Mouse (Mus musculus) C2C12 (cell line): ENCODE results near the gene Olfr652.

ENCODE experiments used
- CEBPB ChIP-seq: IDR thresholded peaks from one replicate; pipeline ENCODE4 v1.6.1; 2011; ENCODE audit warnings: low read depth, mild to moderate bottlenecking, control low read depth, moderate library complexity
- CTCF ChIP-seq: IDR thresholded peaks from one replicate; pipeline ENCODE4 v1.5.1; 2011; ENCODE audit not compliant: control insufficient read depth, insufficient read depth, insufficient read length
- FOSL1 ChIP-seq: IDR thresholded peaks from one replicate; pipeline ENCODE4 v1.8.0; 2011; ENCODE audit warnings: mild to moderate bottlenecking, low read length; ENCODE audit not compliant: poor library complexity, insufficient read depth, severe bottlenecking
- MAX ChIP-seq: IDR thresholded peaks from one replicate; pipeline ENCODE4 v1.6.1; 2011; ENCODE audit warnings: mild to moderate bottlenecking, control low read depth
- MYOD1 ChIP-seq: IDR thresholded peaks from one replicate; pipeline ENCODE4 v1.6.1; 2011; ENCODE audit warnings: low read depth; ENCODE audit not compliant: control insufficient read depth, insufficient read length
- MYOG ChIP-seq: IDR thresholded peaks from one replicate; pipeline ENCODE4 v1.6.1; 2011; ENCODE audit not compliant: control insufficient read depth, insufficient read length; ENCODE audit errors: extremely low read depth
- USF1 ChIP-seq: IDR thresholded peaks from one replicate; pipeline ENCODE4 v1.6.1; 2011; ENCODE audit warnings: low read depth, mild to moderate bottlenecking, control low read depth, moderate library complexity

DNA sequence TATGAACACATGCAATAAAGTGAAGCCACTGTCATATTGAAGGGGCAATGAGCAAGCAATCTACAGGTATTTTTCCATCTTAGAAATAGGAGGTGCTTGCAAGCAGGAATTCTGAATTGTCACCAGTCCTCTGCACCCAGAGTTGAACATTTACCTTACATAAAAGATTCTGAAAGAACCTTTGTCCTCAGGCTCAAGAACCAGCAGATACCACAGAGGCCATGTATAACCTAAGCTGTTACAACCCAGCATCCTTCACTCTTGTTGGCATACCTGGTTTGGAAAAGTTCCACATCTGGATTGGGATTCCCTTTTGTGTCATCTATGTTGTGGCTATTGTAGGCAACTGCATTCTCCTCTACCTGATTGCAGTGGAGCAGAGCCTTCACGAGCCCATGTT is 8.0 kb upstream of the Olfr652 start:
- TF ChIP-seq USF1 (no peak), CTCF (no peak), MYOD1 (no peak), CEBPB (no peak), MYOG (no peak), MAX (no peak), FOSL1 (no peak)
